Mouse (Mus musculus): ENCODE data around the gene Fah.

Fah gene

GRCm38 (mm10) chr7:84594917-84595303 is 11.6 kb downstream of the Fah start:
- DNase-seq (ENCODE audit: low spot score in 2 of 2) = no peak

- DNase-seq (ENCODE audit: low spot score in 2 of 2) = no peak
Observed at GRCm38 (mm10) chr7:84594087-84594916, 12.2 kb downstream of the Fah start.

GRCm38 (mm10) chr7:84591347-84591746 is 15.2 kb downstream of the Fah start:
- DNase-seq (ENCODE audit: low spot score in 2 of 2) = no peak

- no peak for DNase-seq (ENCODE audit: low spot score in 2 of 2)
Observed at GRCm38 (mm10) chr7:84590622-84591021, 15.9 kb downstream of the Fah start.

- DNase-seq (ENCODE audit: low spot score in 2 of 2) = no peak
Observed at GRCm38 (mm10) chr7:84587101-84587783, 19.3 kb downstream of the Fah start.

GRCm38 (mm10) chr7:84586360-84587100 is 20.0 kb downstream of the Fah start:
- no peak for DNase-seq (ENCODE audit: low spot score in 2 of 2)

- DNase-seq (ENCODE audit: low spot score in 2 of 2) = no peak
Observed at GRCm38 (mm10) chr7:84585086-84585485, 21.4 kb downstream of the Fah start.

GRCm38 (mm10) chr7:84579769-84580168 is 26.8 kb downstream of the Fah start:
- peak in 1 of 2 experiments; percentile 30 for DNase-seq (ENCODE audit: low spot score in 2 of 2)

- peak; percentile 57 to 63 for DNase-seq (ENCODE audit: low spot score in 2 of 2)
Observed at GRCm38 (mm10) chr7:84578841-84579240, 27.7 kb downstream of the Fah start.

GRCm38 (mm10) chr7:84577034-84577433 is 29.5 kb downstream of the Fah start:
- DNase-seq (ENCODE audit: low spot score in 2 of 2) = no peak

GRCm38 (mm10) chr7:84566200-84566599 is 40.3 kb downstream of the Fah start:
- no peak for DNase-seq (ENCODE audit: low spot score in 2 of 2)

GRCm38 (mm10) chr7:84564236-84564635 is 42.3 kb downstream of the Fah start:
- no peak for DNase-seq (ENCODE audit: low spot score in 2 of 2)

GRCm38 (mm10) chr7:84560500-84560899 is 46.0 kb downstream of the Fah start:
- no peak for DNase-seq (ENCODE audit: low spot score in 2 of 2)

GRCm38 (mm10) chr7:84557332-84557731 is 49.2 kb downstream of the Fah start:
- DNase-seq (ENCODE audit: low spot score in 2 of 2) = no peak

GRCm38 (mm10) chr7:84555294-84555693 is 51.2 kb downstream of the Fah start:
- DNase-seq (ENCODE audit: low spot score in 2 of 2) = no peak

- DNase-seq (ENCODE audit: low spot score in 2 of 2) = no peak
Observed at GRCm38 (mm10) chr7:84551472-84551871, 55.0 kb downstream of the Fah start.

- DNase-seq (ENCODE audit: low spot score in 2 of 2) = no peak
Observed at GRCm38 (mm10) chr7:84546667-84547066, 59.9 kb downstream of the Fah start.

GRCm38 (mm10) chr7:84544946-84545345 is 61.6 kb downstream of the Fah start:
- DNase-seq (ENCODE audit: low spot score in 2 of 2) = no peak
